Mouse (Mus musculus) kidney, adult 2 months (tissue): ENCODE results near the gene Msi2.

Source experiments
- CTCF ChIP-seq: fragments of 200-500 bp; conservative IDR thresholded peaks from 2 replicates; pipeline ENCODE4 v1.5.1; 2011; ENCODE audit warnings: low read depth, mild to moderate bottlenecking, control low read depth, low read length, moderate library complexity, mixed read lengths; ENCODE audit not compliant: insufficient read depth, insufficient read length
- POLR2A ChIP-seq: fragments of 200-500 bp; IDR thresholded peaks from one replicate; pipeline ENCODE4 v1.6.1; 2011; ENCODE audit warnings: low read depth, low read length, control low read depth

DNA sequence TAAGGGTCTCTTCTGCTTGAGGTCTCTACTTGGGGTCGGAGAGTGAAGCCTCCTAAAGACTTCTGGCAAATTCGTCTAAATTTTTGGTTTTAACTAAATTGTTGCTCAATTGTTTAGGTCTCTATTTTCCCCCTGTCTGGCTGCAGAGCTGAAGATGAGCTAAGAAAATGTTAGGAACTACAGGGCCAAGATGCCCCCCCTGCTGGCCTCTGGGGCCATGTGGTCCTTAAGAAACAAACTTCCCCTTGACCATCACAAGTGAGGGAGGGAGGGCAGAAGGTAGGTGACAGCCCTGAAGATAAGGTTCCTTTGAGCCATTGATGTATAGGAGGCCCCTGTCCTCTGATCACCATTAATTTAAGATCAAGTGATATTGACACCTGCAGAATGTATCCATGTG, 225.7 kb downstream of the Msi2 start:
- TF ChIP-seq CTCF (no peak), POLR2A (no peak)
